Mouse (Mus musculus): ENCODE results near the gene Pnmal2. TPM values are rescaled to one million over a fixed set of nuclear protein-coding genes. Genes with fewer than 3 reads are reported as not detected.

Gene Pnmal2
- total and polyA plus RNA-seq, 3 experiments, result 0.07 TPM; not detected in 2

DNA sequence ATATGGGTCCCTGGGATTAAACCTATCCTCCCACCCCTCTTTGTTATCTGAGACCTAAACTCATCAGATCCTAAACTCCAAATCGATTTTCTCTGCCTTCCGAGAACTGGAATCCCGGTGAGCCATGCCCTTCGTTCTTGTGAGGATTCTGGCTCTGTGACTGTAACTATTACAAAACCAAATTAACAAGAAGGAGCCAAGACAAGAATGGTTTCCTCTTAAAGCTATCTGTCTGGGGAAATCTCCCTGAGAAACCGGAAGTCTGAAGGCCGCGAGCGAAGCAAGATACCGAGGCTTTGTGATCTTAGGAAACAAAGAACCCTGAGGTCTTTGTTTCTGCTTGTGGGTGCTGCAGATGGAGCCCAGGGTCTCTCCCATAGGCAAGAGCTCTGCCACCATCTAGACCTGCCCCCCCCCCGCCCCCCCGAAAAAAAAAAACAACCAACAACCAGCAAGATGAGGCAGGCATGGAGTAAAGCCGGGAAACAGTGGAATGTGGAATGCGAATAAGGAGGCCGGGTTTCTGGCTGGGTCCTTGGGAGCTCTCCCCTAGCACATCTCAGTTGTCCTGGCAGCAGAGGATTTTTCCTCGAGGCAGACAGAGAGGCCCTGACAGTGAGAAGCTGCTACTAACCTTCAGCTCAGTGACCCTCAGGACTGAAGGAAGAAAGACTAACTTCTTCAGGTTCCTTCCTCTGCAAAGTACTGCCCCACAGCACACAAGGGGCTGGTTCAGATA is 45.7 kb downstream of the Pnmal2 start:
- Histone ChIP-seq H3K4me1 (ENCODE audit: control insufficient read depth in 1 of 2, insufficient read depth in 2 of 2, low read length in 2 of 2) (peaks cover 4 to 9% of the 10 kb centered on the region in 2 experiments), H3K4me3 (ENCODE audit: control insufficient read depth in 1 of 2, insufficient read depth in 1 of 2, low read depth in 2 of 2, low read length in 2 of 2) (peak overlapping the region; percentile 17 to 28; a peak in 3 of 4 replicates), H3K9ac (ENCODE audit: control insufficient read depth, low read depth, low read length, poor library complexity, severe bottlenecking) (peak overlapping the region; percentile 51), H3K36me3 (ENCODE audit: control insufficient read depth in 1 of 2, insufficient read depth in 2 of 2, low read length in 2 of 2) (peaks cover 0 to 11% of the 10 kb centered on the region in 2 experiments; a peak in 2 of 4 replicates), H3K9me3 (replicated peaks; ENCODE audit: insufficient read depth, low read length) (no peaks in the 10 kb centered on the region), H3K79me2 (ENCODE audit: control insufficient read depth, insufficient read depth, low read length, poor library complexity) (no peaks in the 10 kb centered on the region), H3K27ac (ENCODE audit: control insufficient read depth, low read depth, low read length) (peak overlapping the region; percentile 53), H3K27me3 (ENCODE audit: control insufficient read depth in 1 of 2, insufficient read depth in 2 of 2, low read length in 2 of 2) (no peaks in the 10 kb centered on the region)
- 0 out of 2 replicates have a peak, but pooled peaks have one; percentile 31 for TF ChIP-seq TBP (IDR thresholded peaks at IDR 0.05; ENCODE audit: low read depth, low read length)
- 0 out of 2 replicates have a peak, but pooled peaks have one; percentile 30 for TF ChIP-seq SIN3A (IDR thresholded peaks at IDR 0.05; ENCODE audit: low read length)
- no peak for TF ChIP-seq CTCF (IDR thresholded peaks at IDR 0.05 in 2 of 3, conservative IDR thresholded peaks at IDR 0.05 in 1 of 3; ENCODE audit: control insufficient read depth in 1 of 3, insufficient read depth in 1 of 3, low read depth in 2 of 3, low read length in 3 of 3, poor library complexity in 1 of 3, severe bottlenecking in 1 of 3)
- TF ChIP-seq TCF12 (IDR thresholded peaks at IDR 0.05; ENCODE audit: low read depth, low read length), result peak; percentile 23; the same call in 1 of the 2 replicates
- TF ChIP-seq ELF1 (IDR thresholded peaks at IDR 0.05; ENCODE audit: low read depth, low read length), result peak; percentile 86
- TF ChIP-seq MAZ (IDR thresholded peaks at IDR 0.05; ENCODE audit: low read depth, low read length), result no peak
- 0 out of 4 replicates have a peak, but pooled peaks have one; percentile 22 to 24 for TF ChIP-seq POLR2A (IDR thresholded peaks at IDR 0.05; ENCODE audit: control insufficient read depth in 1 of 2, insufficient read depth in 1 of 2, low read depth in 1 of 2, low read length in 2 of 2, poor library complexity in 1 of 2)
- TF ChIP-seq RCOR1 (IDR thresholded peaks at IDR 0.05; ENCODE audit: low read depth, low read length), result 0 out of 2 replicates have a peak, but pooled peaks have one; percentile 8
- TF ChIP-seq ETS1 (IDR thresholded peaks at IDR 0.05; ENCODE audit: low read depth, low read length), result peak; percentile 23; the same call in 1 of the 2 replicates
- peak in 1 of 2 experiments; percentile 42; a peak in 2 of 4 replicates for TF ChIP-seq EP300 (IDR thresholded peaks at IDR 0.05; ENCODE audit: low read depth in 1 of 2, low read length in 2 of 2)
- TF ChIP-seq GATA1 (IDR thresholded peaks at IDR 0.05; ENCODE audit: low read depth, low read length), result peak; percentile 83
- peak; percentile 76 for DNase-seq (ENCODE audit: low read depth, low spot score)

DNA sequence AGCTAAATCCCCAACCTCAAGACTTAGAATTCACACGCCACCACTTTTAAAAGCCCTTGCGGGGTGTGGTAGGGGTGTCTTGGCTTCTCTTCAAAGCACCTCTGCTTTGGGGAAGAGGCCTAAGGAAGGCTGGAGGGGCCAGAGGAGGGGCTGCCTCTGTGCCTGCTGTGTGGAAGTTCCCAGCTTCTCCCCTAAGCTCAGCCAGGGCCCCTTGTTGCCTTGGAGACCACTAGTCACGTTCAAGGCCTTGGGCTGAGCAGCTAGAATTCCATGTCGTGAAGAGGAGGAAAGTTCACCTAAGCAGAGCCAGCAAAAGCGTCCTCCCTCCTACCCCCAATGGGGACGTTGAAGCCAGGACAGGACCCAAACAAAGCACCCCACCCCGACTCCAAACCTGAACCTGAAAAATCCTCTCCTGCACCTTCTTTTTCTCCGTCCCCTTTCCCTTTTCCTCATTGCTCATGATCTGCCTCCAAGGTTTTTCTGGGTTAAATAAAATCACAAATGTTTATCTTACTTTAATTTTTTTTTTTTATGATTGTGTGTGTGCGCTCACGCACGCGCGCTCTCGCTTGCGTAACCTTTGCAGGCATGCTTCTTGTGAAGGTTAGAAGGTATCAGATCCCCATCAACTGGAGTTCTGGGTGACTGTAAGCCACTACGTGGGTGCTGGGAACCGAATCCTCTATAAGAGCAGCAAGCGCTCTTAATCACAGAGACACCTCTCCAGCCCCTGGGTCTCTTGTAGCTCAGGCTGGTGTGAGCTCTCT is 47.4 kb downstream of the Pnmal2 start:
- peak; percentile 34 for DNase-seq (ENCODE audit: low read depth, low spot score)
- Histone ChIP-seq H3K4me1 (ENCODE audit: control insufficient read depth in 1 of 2, insufficient read depth in 2 of 2, low read length in 2 of 2) (peaks cover 4 to 9% of the 10 kb centered on the region in 2 experiments), H3K79me2 (ENCODE audit: control insufficient read depth, insufficient read depth, low read length, poor library complexity) (no peaks in the 10 kb centered on the region), H3K9ac (ENCODE audit: control insufficient read depth, low read depth, low read length, poor library complexity, severe bottlenecking) (no peak overlapping the region; the same call in 1 of the 2 replicates), H3K36me3 (ENCODE audit: control insufficient read depth in 1 of 2, insufficient read depth in 2 of 2, low read length in 2 of 2) (peaks cover 0 to 11% of the 10 kb centered on the region in 2 experiments; a peak in 2 of 4 replicates), H3K4me3 (ENCODE audit: control insufficient read depth in 1 of 2, insufficient read depth in 1 of 2, low read depth in 2 of 2, low read length in 2 of 2) (no peak overlapping the region), H3K9me3 (replicated peaks; ENCODE audit: insufficient read depth, low read length) (no peaks in the 10 kb centered on the region), H3K27ac (ENCODE audit: control insufficient read depth, low read depth, low read length) (no peak overlapping the region), H3K27me3 (ENCODE audit: control insufficient read depth in 1 of 2, insufficient read depth in 2 of 2, low read length in 2 of 2) (no peaks in the 10 kb centered on the region)
- no peak for TF ChIP-seq POLR2A (IDR thresholded peaks at IDR 0.05; ENCODE audit: control insufficient read depth in 1 of 2, insufficient read depth in 1 of 2, low read depth in 1 of 2, low read length in 2 of 2, poor library complexity in 1 of 2)
- TF ChIP-seq ZNF384 (IDR thresholded peaks at IDR 0.05; ENCODE audit: low read depth, low read length), result no peak
- TF ChIP-seq CTCF (IDR thresholded peaks at IDR 0.05 in 2 of 3, conservative IDR thresholded peaks at IDR 0.05 in 1 of 3; ENCODE audit: control insufficient read depth in 1 of 3, insufficient read depth in 1 of 3, low read depth in 2 of 3, low read length in 3 of 3, poor library complexity in 1 of 3, severe bottlenecking in 1 of 3), result no peak
- TF ChIP-seq E2F4 (IDR thresholded peaks at IDR 0.05; ENCODE audit: borderline replicate concordance, low read depth, low read length), result no peak
- no peak for TF ChIP-seq USF1 (IDR thresholded peaks at IDR 0.05; ENCODE audit: low read depth, low read length)
- TF ChIP-seq USF2 (IDR thresholded peaks at IDR 0.05; ENCODE audit: borderline replicate concordance in 1 of 2, insufficient read depth in 1 of 2, low read depth in 1 of 2, low read length in 2 of 2), result no peak
- TF ChIP-seq MAFK (IDR thresholded peaks at IDR 0.05; ENCODE audit: borderline replicate concordance, low read depth, low read length), result no peak
- TF ChIP-seq MEF2A (IDR thresholded peaks at IDR 0.05; ENCODE audit: extremely low read depth, insufficient replicate concordance, low read depth, low read length, poor library complexity, severe bottlenecking), result no peak
- no peak for TF ChIP-seq GABPA (IDR thresholded peaks at IDR 0.05; ENCODE audit: low read depth, low read length)
- no peak for TF ChIP-seq POLR2AphosphoS5 (IDR thresholded peaks at IDR 0.05; ENCODE audit: borderline replicate concordance, low read depth, low read length)
- TF ChIP-seq ELF1 (IDR thresholded peaks at IDR 0.05; ENCODE audit: low read depth, low read length), result no peak
